Mouse (Mus musculus) central nervous system, embryonic 14 days (tissue): ENCODE measurements around the gene Defa28. TPM values are rescaled to one million over a fixed set of nuclear protein-coding genes. Genes with fewer than 3 reads are reported as not detected.

ENCODE experiments used
- polyA plus RNA-seq: library from polyadenylated mRNA; depleted of rRNA; stranded (reverse); fragments of >200 nt; gene quantifications from 2 replicates; pipeline ENCODE4 v1.2.3, GENCODE M21; 2012; rRNA removed

The Defa28 gene
- polyA plus RNA-seq: not detected in 2 replicates

DNA sequence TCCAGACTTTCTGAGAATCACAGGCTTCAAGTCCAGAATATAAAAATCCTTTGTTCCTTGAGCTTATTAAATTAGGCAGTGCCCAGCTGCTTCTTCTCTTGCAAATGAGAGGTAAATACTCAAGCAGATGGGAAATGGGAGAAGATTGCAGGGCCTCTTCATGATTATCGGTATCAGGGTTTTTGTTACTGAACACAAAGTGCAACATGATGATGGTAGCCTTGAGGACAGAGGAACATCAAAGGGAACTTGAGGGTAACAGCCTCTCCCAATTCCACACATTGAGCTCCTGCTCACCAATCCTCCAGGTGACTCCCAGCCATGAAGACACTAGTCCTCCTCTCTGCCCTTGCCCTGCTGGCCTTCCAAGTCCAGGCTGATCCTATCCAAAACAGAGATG lies at the start of gene Defa28:
Gene Defa28, plus strand, starts transcription at position 301 of the 400 bp plus-strand sequence.

DNA sequence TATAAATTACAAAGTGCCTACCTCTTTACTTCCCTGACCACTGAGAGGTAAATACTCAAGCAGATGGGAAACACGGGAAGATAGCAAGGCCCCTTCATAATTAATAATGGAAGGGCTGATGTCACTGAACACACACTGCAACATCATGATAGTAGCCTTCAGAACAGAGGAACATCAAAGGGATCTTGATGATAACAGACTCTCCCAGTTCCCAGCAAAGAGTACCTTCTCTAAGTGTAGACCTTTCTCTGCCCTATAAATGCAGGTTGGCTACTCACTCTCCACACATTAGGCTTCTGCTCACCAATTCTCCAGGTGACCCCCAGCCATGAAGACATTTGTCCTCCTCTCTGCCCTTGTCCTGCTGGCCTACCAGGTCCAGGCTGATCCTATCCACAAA lies 17.7 kb upstream of the Defa28 start, which contains the start of gene Defa37:
Gene Defa37, plus strand, starts transcription at position 301 of the 400 bp plus-strand sequence.

DNA sequence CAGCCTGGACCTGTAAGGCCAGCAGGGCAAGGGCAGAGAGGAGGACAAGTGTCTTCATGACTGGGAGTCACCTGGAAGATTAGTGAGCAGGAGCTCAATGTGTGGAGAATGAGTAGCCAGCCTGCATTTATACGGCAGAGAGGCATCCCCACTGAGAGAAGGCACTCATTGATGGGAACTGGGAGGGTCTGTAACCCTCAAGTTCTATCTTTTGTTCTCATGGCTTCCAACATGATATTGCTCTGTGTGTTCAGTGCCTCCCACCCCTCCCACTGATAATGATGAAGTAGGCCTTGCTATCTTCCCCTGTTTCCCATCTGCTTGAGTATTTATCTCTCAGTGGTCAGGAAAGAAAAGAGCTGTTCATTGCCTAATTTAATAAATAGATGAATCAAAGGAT lies 11.6 kb downstream of the Defa28 start, which contains the start of gene Gm7861:
Gene Gm7861, minus strand, starts transcription at position 101 of the 400 bp plus-strand sequence.

DNA sequence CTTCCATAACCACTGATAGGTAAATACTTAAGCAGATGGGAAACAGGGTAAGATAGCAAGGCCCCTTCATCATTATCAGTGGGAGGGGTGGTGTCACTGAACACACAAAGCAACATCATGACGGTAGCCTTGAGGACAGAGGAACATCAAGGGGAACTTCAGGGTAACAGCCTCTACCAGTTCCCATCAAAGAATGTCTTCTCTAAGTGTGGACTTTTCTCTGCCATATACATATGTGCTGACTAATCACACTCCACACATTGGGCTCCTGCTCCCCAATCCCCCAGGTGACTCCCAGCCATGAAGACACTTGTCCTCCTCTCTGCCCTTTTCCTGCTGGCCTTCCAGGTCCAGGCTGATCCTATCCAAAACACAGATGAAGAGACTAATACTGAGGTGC lies 35.1 kb downstream of the Defa28 start, which contains the start of gene Defa26:
Gene Defa26, plus strand, starts transcription at position 301 of the 400 bp plus-strand sequence.

Other genes with a start within 250 kb of the Defa28 start
- gene Defa2, start 204.5 kb upstream of the Defa28 start, polyA plus RNA-seq: not detected in 2 replicates
- not detected in 2 replicates for gene Defa33, start 191.2 kb upstream of the Defa28 start, polyA plus RNA-seq
- not detected in 2 replicates for gene Defa36, start 155.6 kb upstream of the Defa28 start, polyA plus RNA-seq
- not detected in 2 replicates for gene Gm7849, start 126.4 kb upstream of the Defa28 start, polyA plus RNA-seq
- gene Defa20, start 73.7 kb upstream of the Defa28 start, polyA plus RNA-seq: not detected in 2 replicates
- not detected in 2 replicates for gene Defa32, start 54.0 kb upstream of the Defa28 start, polyA plus RNA-seq
- not detected in 2 replicates for gene Defa37, start 17.6 kb upstream of the Defa28 start, polyA plus RNA-seq
- not detected in 2 replicates for gene Gm7861, start 11.5 kb downstream of the Defa28 start, polyA plus RNA-seq
- gene Defa26, start 35.2 kb downstream of the Defa28 start, polyA plus RNA-seq: not detected in 2 replicates
- not detected in 2 replicates for gene Defa17, start 72.8 kb downstream of the Defa28 start, polyA plus RNA-seq
- not detected in 2 replicates for gene Defa34, start 82.8 kb downstream of the Defa28 start, polyA plus RNA-seq
- not detected in 2 replicates for gene AY761184, start 120.6 kb downstream of the Defa28 start, polyA plus RNA-seq
- not detected in 2 replicates for gene Defa24, start 151.5 kb downstream of the Defa28 start, polyA plus RNA-seq
- gene Defb50, start 240.5 kb downstream of the Defa28 start, polyA plus RNA-seq: not detected in 2 replicates